Mouse (Mus musculus) MEL (cell line): Measurements from ENCODE around the gene Olfr522.

Source experiments
- CTCF ChIP-seq, 3 experiments: IDR thresholded peaks in 2 of 3; conservative IDR thresholded peaks in 1 of 3; 2 replicates each; pipeline ENCODE4 v1.5.1; 2011 to 2012; ENCODE audit warnings: low read length in 3 of 3, low read depth in 2 of 3, mild to moderate bottlenecking in 2 of 3, improper control_type of control experiment in 1 of 3, inconsistent platforms in 1 of 3, mixed read lengths in 1 of 3, moderate library complexity in 1 of 3; ENCODE audit not compliant: control insufficient read depth in 1 of 3, insufficient read depth in 1 of 3, poor library complexity in 1 of 3, severe bottlenecking in 1 of 3
- E2F4 ChIP-seq: IDR thresholded peaks from 2 replicates; pipeline ENCODE4 v1.6.1; 2011; ENCODE audit warnings: low read depth, low read length, improper control_type of control experiment, borderline replicate concordance
- GATA1 ChIP-seq: IDR thresholded peaks from 2 replicates; pipeline ENCODE4 v1.6.1; 2011; ENCODE audit warnings: low read depth, low read length, improper control_type of control experiment
- MAFK ChIP-seq: IDR thresholded peaks from 2 replicates; pipeline ENCODE4 v1.6.1; 2011; ENCODE audit warnings: low read depth, mild to moderate bottlenecking, low read length, improper control_type of control experiment, borderline replicate concordance
- MAZ ChIP-seq: IDR thresholded peaks from 2 replicates; pipeline ENCODE4 v1.6.1; 2012; ENCODE audit warnings: low read depth, mild to moderate bottlenecking, inconsistent platforms, low read length, improper control_type of control experiment
- MYB ChIP-seq: IDR thresholded peaks from 2 replicates; pipeline ENCODE4 v1.6.1; 2011; ENCODE audit warnings: mild to moderate bottlenecking, low read depth, low read length, improper control_type of control experiment
- POLR2A ChIP-seq, 2 experiments: IDR thresholded peaks; 2 replicates each; pipeline ENCODE4 v1.6.1; 2011 to 2012; ENCODE audit warnings: low read length in 2 of 2, mild to moderate bottlenecking in 2 of 2, control low read depth in 1 of 2, improper control_type of control experiment in 1 of 2, low read depth in 1 of 2, moderate library complexity in 1 of 2; ENCODE audit not compliant: control insufficient read depth in 1 of 2, insufficient read depth in 1 of 2, poor library complexity in 1 of 2
- RAD21 ChIP-seq: IDR thresholded peaks from 2 replicates; pipeline ENCODE4 v1.6.1; 2011; ENCODE audit warnings: mild to moderate bottlenecking, low read depth, low read length, improper control_type of control experiment
- TCF12 ChIP-seq: IDR thresholded peaks from 2 replicates; pipeline ENCODE4 v1.6.1; 2014; ENCODE audit warnings: low read depth, mild to moderate bottlenecking, inconsistent platforms, low read length, improper control_type of control experiment, moderate library complexity
- USF2 ChIP-seq, 2 experiments: IDR thresholded peaks; 2 replicates each; pipeline ENCODE4 v1.6.1; 2011 to 2012; ENCODE audit warnings: improper control_type of control experiment in 2 of 2, low read length in 2 of 2, borderline replicate concordance in 1 of 2, inconsistent platforms in 1 of 2, low read depth in 1 of 2, mild to moderate bottlenecking in 1 of 2; ENCODE audit not compliant: insufficient read depth in 1 of 2
- ZKSCAN1 ChIP-seq: IDR thresholded peaks from 2 replicates; pipeline ENCODE4 v1.6.1; 2012; ENCODE audit warnings: low read depth, mild to moderate bottlenecking, inconsistent platforms, low read length, improper control_type of control experiment, moderate library complexity

DNA sequence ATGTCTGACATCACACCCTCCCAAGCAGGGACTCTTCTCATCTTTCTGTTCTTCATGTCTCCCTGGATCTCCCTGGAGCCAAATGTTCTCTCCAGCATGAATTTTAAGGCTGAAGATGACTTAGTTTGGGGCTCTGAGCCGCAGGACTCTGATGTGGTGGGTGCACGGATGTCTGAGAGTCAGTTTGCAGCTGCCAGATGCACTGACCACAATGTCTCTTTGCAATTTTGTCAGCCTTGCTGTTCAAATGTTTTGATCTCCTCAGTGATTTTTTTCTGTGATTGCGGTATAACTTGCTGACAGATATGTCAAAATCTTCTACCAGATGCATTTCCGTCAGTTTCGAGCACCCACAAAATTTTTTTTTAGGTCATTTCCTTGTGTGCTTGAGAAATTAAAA lies 49.3 kb upstream of the Olfr522 start:
- TF ChIP-seq MYB: no peak
- no peak for TF ChIP-seq RAD21
- no peak for TF ChIP-seq GATA1
- TF ChIP-seq TCF12: no peak
- no peak for TF ChIP-seq E2F4
- TF ChIP-seq MAFK: no peak
- TF ChIP-seq POLR2A (IDR thresholded peaks at IDR 0.05; ENCODE audit: control insufficient read depth in 1 of 2, insufficient read depth in 1 of 2, low read depth in 1 of 2, low read length in 2 of 2, poor library complexity in 1 of 2): no peak
- no peak for TF ChIP-seq ZKSCAN1
- no peak for TF ChIP-seq CTCF (IDR thresholded peaks at IDR 0.05 in 2 of 3, conservative IDR thresholded peaks at IDR 0.05 in 1 of 3; ENCODE audit: control insufficient read depth in 1 of 3, insufficient read depth in 1 of 3, low read depth in 2 of 3, low read length in 3 of 3, poor library complexity in 1 of 3, severe bottlenecking in 1 of 3)
- no peak for TF ChIP-seq USF2 (IDR thresholded peaks at IDR 0.05; ENCODE audit: borderline replicate concordance in 1 of 2, insufficient read depth in 1 of 2, low read depth in 1 of 2, low read length in 2 of 2)
- no peak for TF ChIP-seq MAZ
